Mouse (Mus musculus): ENCODE measurements around the gene Hvcn1. TPM values are rescaled to one million over a fixed set of nuclear protein-coding genes. Genes with fewer than 3 reads are reported as not detected.
A peak's percentile ranks its signal among the peaks of the same experiment; 100 is the strongest.

Hvcn1 gene
- polyA plus RNA-seq, 1 experiment, result 18.6 TPM

GRCm38 (mm10) chr5:122267136-122267535 is 60.5 kb downstream of the Hvcn1 start:
- 73% methylated on average over 7 of the region's 7 CpGs for WGBS
- Histone ChIP-seq H3K4me1 (ENCODE audit: control insufficient read depth, insufficient read depth, insufficient read length, low read length) (peaks cover 19% of the 10 kb centered on the region), H3K36me3 (ENCODE audit: control insufficient read depth, insufficient read depth, low read length) (no peaks in the 10 kb centered on the region), H3K4me3 (ENCODE audit: low read depth, low read length) (no peak overlapping the region), H3K27ac (ENCODE audit: insufficient read depth, low read depth, low read length) (peak overlapping the region; percentile 18; the same call in 1 of the 2 replicates), H3K27me3 (ENCODE audit: control insufficient read depth, insufficient read depth, low read length) (no peaks in the 10 kb centered on the region)
- TF ChIP-seq POLR2A (IDR thresholded peaks at IDR 0.05; ENCODE audit: low read depth, low read length), result no peak
- TF ChIP-seq CTCF (IDR thresholded peaks at IDR 0.05; ENCODE audit: extremely low read depth, insufficient read length, insufficient replicate concordance, low read depth, low read length), result no peak

GRCm38 (mm10) chr5:122267899-122268298 is 61.3 kb downstream of the Hvcn1 start:
- TF ChIP-seq CTCF (IDR thresholded peaks at IDR 0.05; ENCODE audit: extremely low read depth, insufficient read length, insufficient replicate concordance, low read depth, low read length) (no peak), POLR2A (IDR thresholded peaks at IDR 0.05; ENCODE audit: low read depth, low read length) (no peak)
- peak overlapping the region; percentile 90 for H3K27ac ChIP-seq (ENCODE audit: insufficient read depth, low read depth, low read length)
- H3K4me1 ChIP-seq (ENCODE audit: control insufficient read depth, insufficient read depth, insufficient read length, low read length), result peaks cover 19% of the 10 kb centered on the region
- 15% methylated on average over 5 of the region's 5 CpGs for WGBS
- no peak overlapping the region for H3K4me3 ChIP-seq (ENCODE audit: low read depth, low read length)
- H3K36me3 ChIP-seq (ENCODE audit: control insufficient read depth, insufficient read depth, low read length), result no peaks in the 10 kb centered on the region
- no peaks in the 10 kb centered on the region for H3K27me3 ChIP-seq (ENCODE audit: control insufficient read depth, insufficient read depth, low read length)

- Histone ChIP-seq H3K4me3 (ENCODE audit: low read depth, low read length) (no peak overlapping the region), H3K27me3 (ENCODE audit: control insufficient read depth, insufficient read depth, low read length) (no peaks in the 10 kb centered on the region), H3K4me1 (ENCODE audit: control insufficient read depth, insufficient read depth, insufficient read length, low read length) (peaks cover 16% of the 10 kb centered on the region), H3K36me3 (ENCODE audit: control insufficient read depth, insufficient read depth, low read length) (no peaks in the 10 kb centered on the region), H3K27ac (ENCODE audit: insufficient read depth, low read depth, low read length) (peak overlapping the region; percentile 90)
- WGBS, result 26% methylated on average over 12 of the region's 12 CpGs
- TF ChIP-seq POLR2A (IDR thresholded peaks at IDR 0.05; ENCODE audit: low read depth, low read length), result no peak
- TF ChIP-seq CTCF (IDR thresholded peaks at IDR 0.05; ENCODE audit: extremely low read depth, insufficient read length, insufficient replicate concordance, low read depth, low read length), result no peak
These were observed 62.4 kb downstream of the Hvcn1 start for GRCm38 (mm10) chr5:122268858-122269604.

GRCm38 (mm10) chr5:122272821-122273220 is 66.2 kb downstream of the Hvcn1 start:
- 56% methylated on average over 5 of the region's 5 CpGs for WGBS
- H3K27ac ChIP-seq (ENCODE audit: insufficient read depth, low read depth, low read length), result no peak overlapping the region
- no peak overlapping the region for H3K4me3 ChIP-seq (ENCODE audit: low read depth, low read length)
- H3K36me3 ChIP-seq (ENCODE audit: control insufficient read depth, insufficient read depth, low read length), result no peaks in the 10 kb centered on the region
- H3K4me1 ChIP-seq (ENCODE audit: control insufficient read depth, insufficient read depth, insufficient read length, low read length), result peaks cover 19% of the 10 kb centered on the region; the same call in 1 of the 2 replicates
- no peak for TF ChIP-seq CTCF (IDR thresholded peaks at IDR 0.05; ENCODE audit: extremely low read depth, insufficient read length, insufficient replicate concordance, low read depth, low read length)
- no peaks in the 10 kb centered on the region for H3K27me3 ChIP-seq (ENCODE audit: control insufficient read depth, insufficient read depth, low read length)

- Histone ChIP-seq H3K4me3 (ENCODE audit: low read depth, low read length) (peak overlapping the region; percentile 2; the same call in 1 of the 2 replicates), H3K36me3 (ENCODE audit: control insufficient read depth, insufficient read depth, low read length) (no peaks in the 10 kb centered on the region), H3K27ac (ENCODE audit: insufficient read depth, low read depth, low read length) (peak overlapping the region; percentile 44), H3K27me3 (ENCODE audit: control insufficient read depth, insufficient read depth, low read length) (no peaks in the 10 kb centered on the region), H3K4me1 (ENCODE audit: control insufficient read depth, insufficient read depth, insufficient read length, low read length) (peaks cover 12% of the 10 kb centered on the region; the same call in 1 of the 2 replicates)
- TF ChIP-seq CTCF (IDR thresholded peaks at IDR 0.05; ENCODE audit: extremely low read depth, insufficient read length, insufficient replicate concordance, low read depth, low read length) (no peak), POLR2A (IDR thresholded peaks at IDR 0.05; ENCODE audit: low read depth, low read length) (no peak)
- 9% methylated on average over 5 of the region's 5 CpGs for WGBS
These were observed 68.2 kb downstream of the Hvcn1 start for GRCm38 (mm10) chr5:122274785-122275184.

GRCm38 (mm10) chr5:122278946-122279345 is 72.3 kb downstream of the Hvcn1 start:
- TF ChIP-seq CTCF (IDR thresholded peaks at IDR 0.05; ENCODE audit: extremely low read depth, insufficient read length, insufficient replicate concordance, low read depth, low read length) (no peak), POLR2A (IDR thresholded peaks at IDR 0.05; ENCODE audit: low read depth, low read length) (no peak)
- 67% methylated on average over 7 of the region's 7 CpGs for WGBS

GRCm38 (mm10) chr5:122279799-122280421 is 73.3 kb downstream of the Hvcn1 start:
- Histone ChIP-seq H3K27me3 (ENCODE audit: control insufficient read depth, insufficient read depth, low read length) (no peaks in the 10 kb centered on the region), H3K36me3 (ENCODE audit: control insufficient read depth, insufficient read depth, low read length) (no peaks in the 10 kb centered on the region), H3K4me3 (ENCODE audit: low read depth, low read length) (no peak overlapping the region), H3K27ac (ENCODE audit: insufficient read depth, low read depth, low read length) (peak overlapping the region; percentile 98), H3K4me1 (ENCODE audit: control insufficient read depth, insufficient read depth, insufficient read length, low read length) (peaks cover 26% of the 10 kb centered on the region; the same call in 1 of the 2 replicates)
- 24% methylated on average over 12 of the region's 12 CpGs for WGBS
- TF ChIP-seq CTCF (IDR thresholded peaks at IDR 0.05; ENCODE audit: extremely low read depth, insufficient read length, insufficient replicate concordance, low read depth, low read length) (no peak), POLR2A (IDR thresholded peaks at IDR 0.05; ENCODE audit: low read depth, low read length) (no peak)

More at GRCm38 (mm10) chr5:122278946-122279345, 72.3 kb downstream of the Hvcn1 start:
- Histone ChIP-seq H3K36me3 (ENCODE audit: control insufficient read depth, insufficient read depth, low read length) (no peaks in the 10 kb centered on the region), H3K27ac (ENCODE audit: insufficient read depth, low read depth, low read length) (no peak overlapping the region), H3K4me1 (ENCODE audit: control insufficient read depth, insufficient read depth, insufficient read length, low read length) (peaks cover 26% of the 10 kb centered on the region; the same call in 1 of the 2 replicates), H3K4me3 (ENCODE audit: low read depth, low read length) (no peak overlapping the region), H3K27me3 (ENCODE audit: control insufficient read depth, insufficient read depth, low read length) (no peaks in the 10 kb centered on the region)

Measured in small intestine, adult 2 months (tissue).